Mouse (Mus musculus) brain, embryonic 14.5 days (tissue): ENCODE measurements around the gene Stx8.

ENCODE experiments used
- CTCF ChIP-seq: fragments of 200-500 bp; IDR thresholded peaks from 2 replicates; pipeline ENCODE4 v1.5.1; 2012; ENCODE audit warnings: inconsistent platforms, mild to moderate bottlenecking, moderate library complexity, borderline replicate concordance; ENCODE audit not compliant: insufficient read depth, insufficient read length; ENCODE audit errors: extremely low read depth
- POLR2A ChIP-seq: fragments of 200-500 bp; IDR thresholded peaks from 2 replicates; pipeline ENCODE4 v1.6.1; 2012; ENCODE audit warnings: mild to moderate bottlenecking, inconsistent platforms, borderline replicate concordance; ENCODE audit not compliant: poor library complexity, insufficient read depth, insufficient read length, severe bottlenecking; ENCODE audit errors: extremely low read depth

- TF ChIP-seq POLR2A (no peak), CTCF (no peak)
These were observed 17.8 kb upstream of the Stx8 start for GRCm38 (mm10) chr11:67948229-67948628.
